Mouse (Mus musculus) megakaryocyte, embryonic 14.5 days (primary cell): Measurements from ENCODE around the gene Ankfy1.

Source experiments
- FLI1 ChIP-seq: IDR thresholded peaks from 2 replicates; pipeline ENCODE4 v1.6.1; 2012; ENCODE audit warnings: low read length, inconsistent platforms, mixed read lengths
- GATA1 ChIP-seq: IDR thresholded peaks from 3 replicates; pipeline ENCODE4 v1.6.1; 2012; ENCODE audit warnings: mixed read lengths, low read length, inconsistent platforms, borderline replicate concordance

- TF ChIP-seq GATA1, result no peak
- TF ChIP-seq FLI1, result no peak
Observed at GRCm38 (mm10) chr11:72792033-72792432, 102.2 kb downstream of the Ankfy1 start.
